ENCODE assay signal across 10 mouse cellular contexts in the genomic region with DNA sequence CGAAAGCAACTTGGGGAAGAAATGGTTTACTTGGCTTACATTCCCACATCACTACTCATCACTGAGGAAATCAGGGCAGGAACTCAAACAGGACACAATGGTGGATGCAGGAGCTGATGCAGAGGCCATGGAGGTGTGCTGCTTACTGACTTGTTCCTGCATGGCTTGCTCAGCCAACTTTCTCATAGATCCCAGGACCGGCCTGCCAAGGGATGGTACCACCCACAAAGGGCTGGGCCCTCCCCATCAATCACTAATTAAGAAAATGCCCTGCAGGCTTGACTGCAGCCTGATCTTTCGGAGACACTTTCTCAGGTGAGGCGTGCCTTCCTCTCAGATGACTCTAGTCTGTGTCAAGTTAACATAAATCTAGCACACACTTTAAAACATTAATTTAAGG. TPM values are rescaled to one million over a fixed set of nuclear protein-coding genes. Genes with fewer than 3 reads are reported as not detected.
DNase-seq lines count a peak whose midpoint lies in the region; ATAC-seq and TF ChIP-seq lines count a peak whose summit lies in the region.
"Had no signal": no experiment of that assay in that cellular context is flagged by ENCODE, and none has a peak within 500 bp of the region (broad histone marks: within the 10 kb centered on the region; RNA-seq: fewer than 3 reads in every experiment).

No protein-coding gene starts in this region.

- H3K27ac ChIP-seq in heart, embryonic 15.5 days: no peak overlapping the region
- no peak overlapping the region for H3K27ac ChIP-seq in embryonic facial prominence, embryonic 15.5 days (replicated peaks)
- H3K27ac ChIP-seq in limb, embryonic 13.5 days: no peak overlapping the region

- no peak overlapping the region for H3K9ac ChIP-seq in heart, embryonic 15.5 days
- no peak overlapping the region; the same call in 1 of the 2 replicates for H3K9ac ChIP-seq in embryonic facial prominence, embryonic 15.5 days
- no peak overlapping the region for H3K9ac ChIP-seq in limb, embryonic 13.5 days

- H3K4me3 ChIP-seq in heart, embryonic 15.5 days: no peak overlapping the region; the same call in 1 of the 2 replicates
- H3K4me3 ChIP-seq in G1E (ENCODE audit: low read depth, low read length): peak overlapping the region; percentile 96
- H3K4me3 ChIP-seq in embryonic facial prominence, embryonic 15.5 days (replicated peaks): no peak overlapping the region
- H3K4me3 ChIP-seq in limb, embryonic 13.5 days: peak overlapping the region; percentile 12; the same call in 1 of the 2 replicates

- intact Hi-C loops in heart, postnatal 14 days (cut with DNase I): loop anchor here (10.0 kb wide), 1 partner anchor 338 kb away; the partner anchor contains the start of genes Cgas, Gm17324 and Mto1
- intact Hi-C loops in left cerebral cortex, postnatal 4 days (cut with DNase I): no loop called here
- intact Hi-C loops in gastrocnemius, postnatal 14 days (cut with DNase I; ENCODE audit: low total_unique reads): no loop called here

- TF ChIP-seq CTCF in G1E (IDR thresholded peaks at IDR 0.05; ENCODE audit: low read depth, low read length): no peak

- peaks cover 26% of the 10 kb centered on the region for H3K4me1 ChIP-seq in heart, embryonic 15.5 days (replicated peaks)
- H3K4me1 ChIP-seq in G1E (ENCODE audit: insufficient read depth, low read depth, low read length): peaks cover 59% of the 10 kb centered on the region
- peaks cover 27% of the 10 kb centered on the region for H3K4me1 ChIP-seq in embryonic facial prominence, embryonic 15.5 days
- peaks cover 24% of the 10 kb centered on the region for H3K4me1 ChIP-seq in limb, embryonic 13.5 days

- WGBS in heart, embryonic 15.5 days: 83% methylated on average over 4 of the region's 4 CpGs
- WGBS in embryonic facial prominence, embryonic 15.5 days: 62% methylated on average over 4 of the region's 4 CpGs
- WGBS in limb, embryonic 13.5 days: 65% methylated on average over 4 of the region's 4 CpGs

- H3K36me3 ChIP-seq in heart, embryonic 15.5 days: no peaks in the 10 kb centered on the region
- peaks cover 28% of the 10 kb centered on the region for H3K36me3 ChIP-seq in G1E (replicated peaks)
- H3K36me3 ChIP-seq in embryonic facial prominence, embryonic 15.5 days: peaks cover 11% of the 10 kb centered on the region; the same call in 1 of the 2 replicates
- peaks cover 23% of the 10 kb centered on the region for H3K36me3 ChIP-seq in limb, embryonic 13.5 days

- no peaks in the 10 kb centered on the region for H3K9me3 ChIP-seq in heart, embryonic 15.5 days (replicated peaks)
- H3K9me3 ChIP-seq in G1E (replicated peaks): no peaks in the 10 kb centered on the region
- H3K9me3 ChIP-seq in embryonic facial prominence, embryonic 15.5 days (replicated peaks): no peaks in the 10 kb centered on the region
- H3K9me3 ChIP-seq in limb, embryonic 13.5 days: no peaks in the 10 kb centered on the region
- H3K9me3 ChIP-seq: forebrain, embryonic 15.5 days had no signal

- no peak for ATAC-seq in heart, embryonic 15.5 days (replicated peaks; ENCODE audit: insufficient number of reproducible peaks, insufficient read depth, low FRiP score, low read depth)
- ATAC-seq in G1E (ENCODE audit: extremely low read depth, insufficient number of reproducible peaks, low FRiP score, poor library complexity, severe bottlenecking): no peak
- ATAC-seq in embryonic facial prominence, embryonic 15.5 days (ENCODE audit: insufficient number of reproducible peaks, low FRiP score, low TSS enrichment, low read depth): no peak
- ATAC-seq in limb, embryonic 13.5 days (ENCODE audit: low FRiP score, low read depth): no peak
- ATAC-seq: forebrain, embryonic 15.5 days had no signal

- H3K27me3 ChIP-seq in heart, embryonic 15.5 days: no peaks in the 10 kb centered on the region
- no peaks in the 10 kb centered on the region for H3K27me3 ChIP-seq in G1E (ENCODE audit: insufficient read depth, low read length)
- no peaks in the 10 kb centered on the region for H3K27me3 ChIP-seq in embryonic facial prominence, embryonic 15.5 days
- H3K27me3 ChIP-seq in limb, embryonic 13.5 days: no peaks in the 10 kb centered on the region
- H3K27me3 ChIP-seq: forebrain, embryonic 15.5 days had no signal

- peak overlapping the region; percentile 83; the same call in 1 of the 2 replicates for H3K4me2 ChIP-seq in heart, embryonic 15.5 days
- 0 out of 2 replicates have a peak overlapping the region, but pooled peaks have one; percentile 84 for H3K4me2 ChIP-seq in embryonic facial prominence, embryonic 15.5 days (replicated peaks)
- peak overlapping the region; percentile 83 for H3K4me2 ChIP-seq in limb, embryonic 13.5 days (replicated peaks)

- DNase-seq in heart, postnatal 14 days: no peak
- DNase-seq in G1E (ENCODE audit: low spot score): no peak
- no peak for DNase-seq in B cell, adult 2 months
- no peak for DNase-seq in left cerebral cortex, postnatal 4 days
- no peak for DNase-seq in gastrocnemius, postnatal 14 days

RNA-seq across cellular contexts. Expression of gene Fbxo9, which starts 2.0 kb away (rescaled TPM):
- polyA plus RNA-seq in heart, embryonic 15.5 days (2015; fragmentation: Nextera tagmentation; extraction: Ambion mirVana): 42.4 and 48.6 TPM in 2 replicates
- total RNA-seq in heart, postnatal 14 days (2021): 10 to 100 TPM; 65.4 to 70.7 TPM
- 115 and 128 TPM in 2 replicates for total RNA-seq in G1E (2014; fragmentation: Nextera tagmentation)
- 110 and 114 TPM in 2 replicates for total RNA-seq in G1E (2017)
- 35.2 and 53.8 TPM in 2 replicates for polyA plus RNA-seq in G1E (2012)
- 41.2 and 45.9 TPM in 2 replicates for polyA plus RNA-seq in embryonic facial prominence, embryonic 15.5 days (2015; fragmentation: Nextera tagmentation; extraction: Ambion mirVana)
- 36.8 and 39.4 TPM in 2 replicates for polyA plus RNA-seq in limb, embryonic 13.5 days (2015; fragmentation: Nextera tagmentation; extraction: Ambion mirVana)
- 10 to 100 TPM; 80.3 to 85.6 TPM for total RNA-seq in left cerebral cortex, postnatal 4 days (2021)
- total RNA-seq in gastrocnemius, postnatal 14 days (2021): 10 to 100 TPM; 60.8 to 68.0 TPM

RNA-seq across cellular contexts. Expression of gene Ick, which starts 2.2 kb away (rescaled TPM):
- polyA plus RNA-seq in heart, embryonic 15.5 days (2015; fragmentation: Nextera tagmentation; extraction: Ambion mirVana): 13.4 and 16.8 TPM in 2 replicates
- total RNA-seq in heart, postnatal 14 days (2021): 10 to 100 TPM; 16.2 to 16.6 TPM
- total RNA-seq in G1E (2014; fragmentation: Nextera tagmentation): 49.2 and 59.1 TPM in 2 replicates
- 14.9 and 17.1 TPM in 2 replicates for total RNA-seq in G1E (2017)
- polyA plus RNA-seq in G1E (2012): 18.8 and 20.5 TPM in 2 replicates
- polyA plus RNA-seq in embryonic facial prominence, embryonic 15.5 days (2015; fragmentation: Nextera tagmentation; extraction: Ambion mirVana): 23.9 and 26.3 TPM in 2 replicates
- 32.1 and 33.9 TPM in 2 replicates for polyA plus RNA-seq in limb, embryonic 13.5 days (2015; fragmentation: Nextera tagmentation; extraction: Ambion mirVana)
- 10 to 100 TPM; 59.9 to 64.0 TPM for total RNA-seq in left cerebral cortex, postnatal 4 days (2021)
- 10 to 100 TPM; 11.1 to 13.2 TPM for total RNA-seq in gastrocnemius, postnatal 14 days (2021)

RNA-seq across cellular contexts. Expression of gene Gcm1, which starts 55.1 kb away (rescaled TPM):
- 0.09 TPM in 1 of 2 replicates, not detected in the other for polyA plus RNA-seq in heart, embryonic 15.5 days (2015; fragmentation: Nextera tagmentation; extraction: Ambion mirVana)
- not detected for total RNA-seq in heart, postnatal 14 days (2021)
- total RNA-seq in G1E (2014; fragmentation: Nextera tagmentation): not detected in 2 replicates
- 0.05 TPM in 1 of 2 replicates, not detected in the other for total RNA-seq in G1E (2017)
- not detected in 2 replicates for polyA plus RNA-seq in G1E (2012)
- not detected in 2 replicates for polyA plus RNA-seq in embryonic facial prominence, embryonic 15.5 days (2015; fragmentation: Nextera tagmentation; extraction: Ambion mirVana)
- not detected in 2 replicates for polyA plus RNA-seq in limb, embryonic 13.5 days (2015; fragmentation: Nextera tagmentation; extraction: Ambion mirVana)
- total RNA-seq in left cerebral cortex, postnatal 4 days (2021): not detected
- total RNA-seq in gastrocnemius, postnatal 14 days (2021): not detected
- total RNA-seq: MEL had no signal
- polyA plus RNA-seq: forebrain, embryonic 15.5 days had no signal

Comparison
In these comparisons a context has a peak if more than half of its experiments do, and no peak if none do; other contexts are left out.
1. H3K4me3 ChIP-seq: peak in G1E (single experiment) and limb, embryonic 13.5 days (single experiment); none in heart, embryonic 15.5 days (single experiment) and embryonic facial prominence, embryonic 15.5 days (single experiment).
2. Peak in every context shown above with its lines, with median percentiles within 50 percentile points of each other: H3K4me2 ChIP-seq.